ENCODE assay signal across 7 mouse cellular contexts in genomic region chr8:84990349-84990748, GRCm38 (mm10). TPM values are rescaled to one million over a fixed set of nuclear protein-coding genes. Genes with fewer than 3 reads are reported as not detected.
DNase-seq lines count a peak whose midpoint lies in the region; ATAC-seq lines count a peak whose summit lies in the region.

TSS of gene Hook2 (plus strand) at chr8:84990603.

- peak within 1 kb of the TSS; percentile 83 for H3K4me2 ChIP-seq in intestine, embryonic 15.5 days (replicated peaks)

- no peaks in the 10 kb centered on the region for H3K36me3 ChIP-seq in intestine, embryonic 15.5 days
- H3K36me3 ChIP-seq in midbrain, embryonic 10.5 days, result no peaks in the 10 kb centered on the region

- no peaks in the 10 kb centered on the region for H3K27me3 ChIP-seq in intestine, embryonic 15.5 days (replicated peaks)
- peaks cover 60% of the 10 kb centered on the region for H3K27me3 ChIP-seq in midbrain, embryonic 10.5 days (ENCODE audit: low read depth, poor library complexity, severe bottlenecking)

- intact Hi-C loops in gastrocnemius, postnatal 36 days (cut with DNase I), result loop anchor here (1.0 to 2.0 kb wide), 2 partner anchors 16 to 46 kb away; no protein-coding TSS in a partner anchor
- intact Hi-C loops in left cerebral cortex, postnatal 25 days (cut with DNase I), result loop anchor here (1.0 kb wide), 1 partner anchor 14 kb away; no protein-coding TSS in a partner anchor

- peak; percentile 87 for ATAC-seq in intestine, embryonic 15.5 days

- peaks cover 25% of the 10 kb centered on the region for H3K4me1 ChIP-seq in intestine, embryonic 15.5 days (replicated peaks)
- H3K4me1 ChIP-seq in midbrain, embryonic 10.5 days, result peaks cover 35% of the 10 kb centered on the region

- peak within 1 kb of the TSS; percentile 63 for H3K9ac ChIP-seq in intestine, embryonic 15.5 days

- peak within 1 kb of the TSS; percentile 90 for H3K27ac ChIP-seq in intestine, embryonic 15.5 days
- H3K27ac ChIP-seq in midbrain, embryonic 10.5 days (replicated peaks), result peak within 1 kb of the TSS; percentile 88

- DNase-seq in adrenal gland, adult 18-20 months (ENCODE audit: low spot score in 2 of 2), result peak; percentile 93
- peak; percentile 98 for DNase-seq in embryo, embryonic 11 days
- DNase-seq in gastrocnemius, postnatal 36 days, result peak; percentile 94 to 96
- DNase-seq in left cerebral cortex, postnatal 25 days (ENCODE audit: low spot score in 2 of 2), result peak; percentile 97 to 99
- peak; percentile 96 for DNase-seq in midbrain, embryonic 10.5 days (ENCODE audit: low spot score)
- DNase-seq in right cerebral cortex, postnatal 4 days, result peak; percentile 96

- peak within 1 kb of the TSS; percentile 54 for H3K4me3 ChIP-seq in intestine, embryonic 15.5 days (replicated peaks)
- peak within 1 kb of the TSS; percentile 72 for H3K4me3 ChIP-seq in midbrain, embryonic 10.5 days

- under 1% methylated on average over 28 of the region's 28 CpGs for WGBS in intestine, embryonic 15.5 days
- WGBS in midbrain, embryonic 10.5 days, result under 1% methylated on average over 28 of the region's 28 CpGs

- H3K9me3 ChIP-seq in intestine, embryonic 15.5 days, result no peaks in the 10 kb centered on the region
- H3K9me3 ChIP-seq in midbrain, embryonic 10.5 days (replicated peaks), result no peaks in the 10 kb centered on the region

RNA-seq across cellular contexts. Expression of gene Hook2, which starts in this region (rescaled TPM):
- total RNA-seq in adrenal gland, adult 18-20 months (2021), result 1 to 10 TPM; 6.3 to 7.2 TPM
- total RNA-seq in gastrocnemius, postnatal 36 days (2021), result 1 to 10 TPM; 1.4 to 1.5 TPM
- 68.7 and 75.8 TPM in 2 replicates for polyA plus RNA-seq in intestine, embryonic 15.5 days (2015; fragmentation: Nextera tagmentation; extraction: Ambion mirVana)
- 1 to 10 TPM; 7.2 to 8.5 TPM for total RNA-seq in left cerebral cortex, postnatal 25 days (2021)
- polyA plus RNA-seq in midbrain, embryonic 10.5 days (2016; fragmentation: Nextera tagmentation; extraction: Ambion mirVana), result 18.2 and 18.4 TPM in 2 replicates

Comparison
In these comparisons a context has a peak if more than half of its experiments do, and no peak if none do; other contexts are left out.
1. Peak in every context shown above with its lines: DNase-seq, ATAC-seq, H3K4me3 ChIP-seq and H3K27ac ChIP-seq.